In genomic region chr9:45943628-45944505, GRCm38 (mm10) we compare ENCODE assay signal across 10 mouse cellular contexts. TPM values are rescaled to one million over a fixed set of nuclear protein-coding genes. Genes with fewer than 3 reads are reported as not detected.
DNase-seq lines count a peak whose midpoint lies in the region; ATAC-seq lines count a peak whose summit lies in the region.
"Had no signal": no experiment of that assay in that cellular context is flagged by ENCODE, and none has a peak within 500 bp of the region (broad histone marks: within the 10 kb centered on the region; RNA-seq: fewer than 3 reads in every experiment).

No protein-coding gene starts in this region.

- ATAC-seq in kidney, embryonic 16.5 days (ENCODE audit: low FRiP score, low TSS enrichment): peak; percentile 58; the same call in 1 of the 2 replicates
- peak; percentile 28; the same call in 1 of the 2 replicates for ATAC-seq in embryonic facial prominence, embryonic 14.5 days (ENCODE audit: low read depth)
- peak; percentile 62 for ATAC-seq in liver, embryonic 16.5 days (ENCODE audit: low read depth)
- ATAC-seq in megakaryocyte progenitor cell, adult 5-6 weeks (replicated peaks; ENCODE audit: poor library complexity): no peak

- H3K4me1 ChIP-seq in kidney, embryonic 16.5 days (ENCODE audit: insufficient read depth, low read length): no peaks in the 10 kb centered on the region
- H3K4me1 ChIP-seq in embryonic facial prominence, embryonic 14.5 days (ENCODE audit: control insufficient read depth, insufficient read depth, low read length): no peaks in the 10 kb centered on the region
- H3K4me1 ChIP-seq in liver, embryonic 16.5 days (ENCODE audit: control insufficient read depth, low read depth, low read length): peaks cover 34% of the 10 kb centered on the region

- H3K27ac ChIP-seq in kidney, embryonic 16.5 days (ENCODE audit: low read length): no peak overlapping the region
- no peak overlapping the region for H3K27ac ChIP-seq in embryonic facial prominence, embryonic 14.5 days (replicated peaks; ENCODE audit: low read depth, low read length)
- 0 out of 2 replicates have a peak overlapping the region, but pooled peaks have one; percentile 26 for H3K27ac ChIP-seq in liver, embryonic 16.5 days (ENCODE audit: low read length)

- no peak overlapping the region for H3K9ac ChIP-seq in kidney, embryonic 16.5 days (replicated peaks; ENCODE audit: low read length)
- H3K9ac ChIP-seq in embryonic facial prominence, embryonic 14.5 days (ENCODE audit: low read depth, low read length): no peak overlapping the region
- H3K9ac ChIP-seq in liver, embryonic 16.5 days (ENCODE audit: low read depth, low read length): no peak overlapping the region

- WGBS in kidney, embryonic 16.5 days: 90% methylated on average over 8 of the region's 8 CpGs
- WGBS in embryonic facial prominence, embryonic 14.5 days: 88% methylated on average over 8 of the region's 8 CpGs
- 86% methylated on average over 8 of the region's 8 CpGs for WGBS in liver, embryonic 16.5 days (ENCODE audit: insufficient replicate concordance)

- no peaks in the 10 kb centered on the region for H3K9me3 ChIP-seq in kidney, embryonic 16.5 days (ENCODE audit: low read length)
- H3K9me3 ChIP-seq in embryonic facial prominence, embryonic 14.5 days (ENCODE audit: control insufficient read depth, low read length): no peaks in the 10 kb centered on the region
- peaks cover 2% of the 10 kb centered on the region; the same call in 1 of the 2 replicates for H3K9me3 ChIP-seq in liver, embryonic 16.5 days (replicated peaks; ENCODE audit: control insufficient read depth, low read length)

- H3K36me3 ChIP-seq in kidney, embryonic 16.5 days (ENCODE audit: insufficient read depth, low read length): peaks cover 59% of the 10 kb centered on the region
- H3K36me3 ChIP-seq in embryonic facial prominence, embryonic 14.5 days (ENCODE audit: control insufficient read depth, insufficient read depth, low read length): peaks cover 90% of the 10 kb centered on the region
- peaks cover 26% of the 10 kb centered on the region for H3K36me3 ChIP-seq in liver, embryonic 16.5 days (ENCODE audit: control insufficient read depth, insufficient read depth)

- no peak overlapping the region for H3K4me2 ChIP-seq in kidney, embryonic 16.5 days (replicated peaks; ENCODE audit: low read depth, low read length)
- H3K4me2 ChIP-seq in embryonic facial prominence, embryonic 14.5 days (ENCODE audit: low read depth, low read length): no peak overlapping the region
- no peak overlapping the region for H3K4me2 ChIP-seq in liver, embryonic 16.5 days (ENCODE audit: low read depth, low read length)

- DNase-seq in cerebellum, adult 11 months: peak; percentile 60
- no peak for DNase-seq in cerebellum, postnatal 10 days
- DNase-seq in kidney, adult 8-10 months: no peak
- no peak for DNase-seq in embryonic facial prominence, embryonic 14.5 days (ENCODE audit: low spot score)
- DNase-seq in embryo, embryonic 11 days: no peak
- DNase-seq: adrenal gland, postnatal 14 days; left cerebral cortex, postnatal 4 days had no signal

- H3K4me3 ChIP-seq in kidney, embryonic 16.5 days (ENCODE audit: low read length): no peak overlapping the region
- H3K4me3 ChIP-seq in embryonic facial prominence, embryonic 14.5 days (ENCODE audit: low read depth, low read length): no peak overlapping the region
- H3K4me3 ChIP-seq in liver, embryonic 16.5 days (ENCODE audit: low read depth, low read length): no peak overlapping the region

- H3K27me3 ChIP-seq in kidney, embryonic 16.5 days (ENCODE audit: insufficient read depth, low read length): no peaks in the 10 kb centered on the region
- no peaks in the 10 kb centered on the region for H3K27me3 ChIP-seq in embryonic facial prominence, embryonic 14.5 days (replicated peaks; ENCODE audit: control insufficient read depth, insufficient read depth, low read length)
- no peaks in the 10 kb centered on the region for H3K27me3 ChIP-seq in liver, embryonic 16.5 days (ENCODE audit: control insufficient read depth, insufficient read depth, low read depth, low read length)

RNA-seq across cellular contexts. Expression of gene Tagln, which starts 8.0 kb away (rescaled TPM):
- polyA plus RNA-seq in kidney, embryonic 16.5 days (2015; fragmentation: Nextera tagmentation; extraction: Ambion mirVana): 92.3 and 154 TPM in 2 replicates
- 52.6 and 59.1 TPM in 2 replicates for polyA plus RNA-seq in embryonic facial prominence, embryonic 14.5 days (2014; fragmentation: Nextera tagmentation; extraction: Ambion mirVana)
- polyA plus RNA-seq in liver, embryonic 16.5 days (2015; fragmentation: Nextera tagmentation; extraction: Ambion mirVana): 6.2 and 9.5 TPM in 2 replicates
- total RNA-seq in megakaryocyte progenitor cell, adult 5-6 weeks (2015): 0.10 TPM in 2 replicates
- total RNA-seq in megakaryocyte progenitor cell, adult 5-6 weeks (2017): not detected in 2 replicates

RNA-seq across cellular contexts. Expression of gene Sidt2, which starts 11.2 kb away (rescaled TPM):
- 44.5 and 45.8 TPM in 2 replicates for polyA plus RNA-seq in kidney, embryonic 16.5 days (2015; fragmentation: Nextera tagmentation; extraction: Ambion mirVana)
- polyA plus RNA-seq in embryonic facial prominence, embryonic 14.5 days (2014; fragmentation: Nextera tagmentation; extraction: Ambion mirVana): 47.9 and 50.4 TPM in 2 replicates
- 18.5 and 20.5 TPM in 2 replicates for polyA plus RNA-seq in liver, embryonic 16.5 days (2015; fragmentation: Nextera tagmentation; extraction: Ambion mirVana)
- 29.4 and 32.7 TPM in 2 replicates for total RNA-seq in megakaryocyte progenitor cell, adult 5-6 weeks (2015)
- total RNA-seq in megakaryocyte progenitor cell, adult 5-6 weeks (2017): 15.3 and 21.9 TPM in 2 replicates

RNA-seq across cellular contexts. Expression of gene Rnf214, which starts 37.2 kb away (rescaled TPM):
- 50.5 and 62.7 TPM in 2 replicates for polyA plus RNA-seq in kidney, embryonic 16.5 days (2015; fragmentation: Nextera tagmentation; extraction: Ambion mirVana)
- polyA plus RNA-seq in embryonic facial prominence, embryonic 14.5 days (2014; fragmentation: Nextera tagmentation; extraction: Ambion mirVana): 47.7 and 50.3 TPM in 2 replicates
- 15.0 and 16.0 TPM in 2 replicates for polyA plus RNA-seq in liver, embryonic 16.5 days (2015; fragmentation: Nextera tagmentation; extraction: Ambion mirVana)
- 20.3 and 21.2 TPM in 2 replicates for total RNA-seq in megakaryocyte progenitor cell, adult 5-6 weeks (2015)
- 26.5 and 27.4 TPM in 2 replicates for total RNA-seq in megakaryocyte progenitor cell, adult 5-6 weeks (2017)

RNA-seq across cellular contexts. Expression of gene Pcsk7, which starts 37.6 kb away (rescaled TPM):
- 23.2 and 24.9 TPM in 2 replicates for polyA plus RNA-seq in kidney, embryonic 16.5 days (2015; fragmentation: Nextera tagmentation; extraction: Ambion mirVana)
- 16.3 and 18.9 TPM in 2 replicates for polyA plus RNA-seq in embryonic facial prominence, embryonic 14.5 days (2014; fragmentation: Nextera tagmentation; extraction: Ambion mirVana)
- 7.2 and 8.4 TPM in 2 replicates for polyA plus RNA-seq in liver, embryonic 16.5 days (2015; fragmentation: Nextera tagmentation; extraction: Ambion mirVana)
- 8.5 and 9.6 TPM in 2 replicates for total RNA-seq in megakaryocyte progenitor cell, adult 5-6 weeks (2015)
- total RNA-seq in megakaryocyte progenitor cell, adult 5-6 weeks (2017): 11.2 and 14.4 TPM in 2 replicates
